Mouse (Mus musculus) testis, adult 2 months (tissue): ENCODE results near the gene Gstm3. TPM values are rescaled to one million over a fixed set of nuclear protein-coding genes. Genes with fewer than 3 reads are reported as not detected.

ENCODE experiments used
- H3K27ac ChIP-seq: fragments of 200-500 bp; 2 replicates; pipeline ENCODE4 v1.5.1; 2012; ENCODE audit warnings: low read depth, low read length; ENCODE audit not compliant: control insufficient read depth, insufficient read depth
- H3K27me3 ChIP-seq: fragments of 200-500 bp; 2 replicates; pipeline ENCODE4 v1.6.1; 2012; ENCODE audit warnings: mild to moderate bottlenecking, low read length, moderate library complexity; ENCODE audit not compliant: control insufficient read depth, insufficient read depth
- H3K36me3 ChIP-seq: fragments of 200-500 bp; 2 replicates; pipeline ENCODE4 v1.6.1; 2012; ENCODE audit warnings: mild to moderate bottlenecking, low read length; ENCODE audit not compliant: control insufficient read depth, insufficient read depth
- H3K4me1 ChIP-seq: fragments of 200-500 bp; 2 replicates; pipeline ENCODE4 v1.6.1; 2012; ENCODE audit warnings: low read length; ENCODE audit not compliant: control insufficient read depth, insufficient read depth
- H3K4me3 ChIP-seq: fragments of 200-500 bp; 2 replicates; pipeline ENCODE4 v1.5.1; 2012; ENCODE audit warnings: low read depth, mild to moderate bottlenecking, low read length, moderate library complexity, mixed read lengths; ENCODE audit not compliant: control insufficient read depth
- CTCF ChIP-seq: fragments of 200-500 bp; IDR thresholded peaks from 2 replicates; pipeline ENCODE4 v1.5.1; 2012; ENCODE audit warnings: low read depth, mild to moderate bottlenecking, inconsistent platforms, low read length, moderate library complexity; ENCODE audit not compliant: control insufficient read depth, insufficient read depth, insufficient replicate concordance
- POLR2A ChIP-seq: fragments of 200-500 bp; IDR thresholded peaks from 2 replicates; pipeline ENCODE4 v1.6.1; 2012; ENCODE audit warnings: low read depth, mild to moderate bottlenecking, inconsistent platforms, low read length, moderate library complexity; ENCODE audit not compliant: control insufficient read depth
- polyA plus RNA-seq: library from polyadenylated mRNA; depleted of rRNA; stranded (reverse); fragments of >200 nt; gene quantifications from 2 replicates; pipeline ENCODE4 v1.2.3, GENCODE M21; 2012

Gstm3 gene
- polyA plus RNA-seq, 1 experiment, result 0.19 TPM

GRCm38 (mm10) chr3:107931134-107931533, 37.9 kb downstream of the Gstm3 start:
- no peaks in the 10 kb centered on the region for H3K36me3 ChIP-seq
- no peaks in the 10 kb centered on the region; the same call in 1 of the 2 replicates for H3K4me1 ChIP-seq
- no peaks in the 10 kb centered on the region for H3K27me3 ChIP-seq
- TF ChIP-seq POLR2A, result no peak
- no peak for TF ChIP-seq CTCF
- peak overlapping the region; percentile 47 for H3K27ac ChIP-seq
- no peak overlapping the region; the same call in 1 of the 2 replicates for H3K4me3 ChIP-seq

GRCm38 (mm10) chr3:107929731-107930130, 39.4 kb downstream of the Gstm3 start:
- TF ChIP-seq POLR2A (no peak), CTCF (no peak)

DNA sequence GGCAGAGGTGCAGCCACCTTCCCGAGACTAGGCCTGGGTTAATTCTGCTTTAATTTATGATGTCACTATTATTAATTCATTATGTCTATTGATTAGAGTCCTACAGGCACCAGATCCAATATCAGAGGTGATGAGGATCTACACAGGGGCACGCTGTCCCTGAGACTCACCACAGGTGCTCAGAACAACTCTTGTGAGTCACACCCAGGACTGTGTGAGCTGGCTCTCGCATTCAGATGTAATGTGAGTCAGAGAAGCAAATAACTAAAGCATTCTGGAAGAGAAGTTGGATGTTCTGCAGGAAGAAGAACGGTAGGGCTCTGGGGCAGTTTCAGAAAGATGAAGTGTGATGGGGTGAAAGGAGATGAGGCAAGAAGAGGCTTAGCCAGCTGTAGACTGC, 39.8 kb downstream of the Gstm3 start:
- Histone ChIP-seq H3K27ac (no peak overlapping the region), H3K4me1 (no peaks in the 10 kb centered on the region; the same call in 1 of the 2 replicates), H3K27me3 (no peaks in the 10 kb centered on the region), H3K4me3 (no peak overlapping the region), H3K36me3 (no peaks in the 10 kb centered on the region)
- TF ChIP-seq POLR2A (no peak), CTCF (no peak)

More at GRCm38 (mm10) chr3:107929731-107930130, 39.4 kb downstream of the Gstm3 start:
- no peak overlapping the region for H3K27ac ChIP-seq
- no peaks in the 10 kb centered on the region for H3K36me3 ChIP-seq
- H3K27me3 ChIP-seq, result no peaks in the 10 kb centered on the region
- no peak overlapping the region for H3K4me3 ChIP-seq
- H3K4me1 ChIP-seq, result no peaks in the 10 kb centered on the region; the same call in 1 of the 2 replicates

- no peak overlapping the region for H3K4me3 ChIP-seq
- H3K4me1 ChIP-seq, result no peaks in the 10 kb centered on the region; the same call in 1 of the 2 replicates
- H3K27ac ChIP-seq, result no peak overlapping the region; the same call in 1 of the 2 replicates
- TF ChIP-seq POLR2A, result no peak
- TF ChIP-seq CTCF, result no peak
- no peaks in the 10 kb centered on the region for H3K27me3 ChIP-seq
- H3K36me3 ChIP-seq, result no peaks in the 10 kb centered on the region
Measured at GRCm38 (mm10) chr3:107928691-107929090, 40.4 kb downstream of the Gstm3 start.

- H3K27ac ChIP-seq, result no peak overlapping the region
- no peak overlapping the region for H3K4me3 ChIP-seq
- no peaks in the 10 kb centered on the region for H3K36me3 ChIP-seq
- H3K4me1 ChIP-seq, result no peaks in the 10 kb centered on the region; the same call in 1 of the 2 replicates
- H3K27me3 ChIP-seq, result no peaks in the 10 kb centered on the region
- no peak for TF ChIP-seq POLR2A
- no peak for TF ChIP-seq CTCF
Measured at GRCm38 (mm10) chr3:107927841-107928240, 41.2 kb downstream of the Gstm3 start.

- H3K4me3 ChIP-seq, result no peak overlapping the region
Measured at GRCm38 (mm10) chr3:107925335-107925734, 43.7 kb downstream of the Gstm3 start.

GRCm38 (mm10) chr3:107920348-107920747, 48.7 kb downstream of the Gstm3 start:
- Histone ChIP-seq H3K36me3 (no peaks in the 10 kb centered on the region), H3K27ac (no peak overlapping the region), H3K4me1 (no peaks in the 10 kb centered on the region), H3K4me3 (no peak overlapping the region), H3K27me3 (no peaks in the 10 kb centered on the region)
- TF ChIP-seq POLR2A (no peak), CTCF (no peak)

More at GRCm38 (mm10) chr3:107925335-107925734, 43.7 kb downstream of the Gstm3 start:
- H3K27ac ChIP-seq, result no peak overlapping the region
- no peaks in the 10 kb centered on the region for H3K27me3 ChIP-seq
- no peak for TF ChIP-seq POLR2A
- no peak for TF ChIP-seq CTCF
- H3K36me3 ChIP-seq, result no peaks in the 10 kb centered on the region
- no peaks in the 10 kb centered on the region; the same call in 1 of the 2 replicates for H3K4me1 ChIP-seq
